14 mouse cellular contexts compared by ENCODE assay signal in the genomic region with DNA sequence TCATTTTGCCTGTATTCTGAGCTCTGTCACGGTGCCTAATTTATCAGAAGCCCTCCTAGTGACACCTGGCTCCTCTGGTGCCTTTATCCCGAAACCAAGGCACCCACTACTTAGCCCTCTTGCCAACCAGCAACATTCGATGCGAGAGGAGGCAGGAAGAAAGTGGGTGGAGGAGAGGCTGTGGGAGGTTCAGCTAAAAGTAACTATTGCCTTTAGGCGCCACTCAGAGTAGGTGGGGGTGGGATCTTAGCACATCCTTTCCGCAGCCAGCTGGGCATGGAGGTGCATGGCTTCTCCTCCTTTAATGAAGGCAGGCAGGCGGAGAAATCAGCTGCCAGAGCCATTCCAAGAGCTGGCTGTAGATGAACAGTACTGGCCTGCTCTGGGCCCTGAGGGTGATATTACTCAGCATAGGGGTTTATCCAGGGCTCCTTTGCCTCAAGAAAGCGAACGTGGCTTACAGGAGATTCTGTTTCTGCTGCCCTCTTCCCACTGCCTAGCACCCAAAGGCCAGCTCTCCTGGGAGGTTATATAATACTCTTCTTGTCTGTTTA. TPM values are rescaled to one million over a fixed set of nuclear protein-coding genes. Genes with fewer than 3 reads are reported as not detected.
DNase-seq lines count a peak whose midpoint lies in the region; ATAC-seq and TF ChIP-seq lines count a peak whose summit lies in the region.
"Had no signal": no experiment of that assay in that cellular context is flagged by ENCODE, and none has a peak within 500 bp of the region (broad histone marks: within the 10 kb centered on the region; RNA-seq: fewer than 3 reads in every experiment).

No protein-coding gene starts in this region.

- H3K9me3 ChIP-seq in embryonic facial prominence, embryonic 10.5 days, result no peaks in the 10 kb centered on the region
- H3K9me3 ChIP-seq in heart, embryonic 10.5 days, result no peaks in the 10 kb centered on the region
- H3K9me3 ChIP-seq: heart, embryonic 13.5 days; limb, embryonic 10.5 days had no signal

- DNase-seq in CD4-positive, CD25-positive, alpha-beta regulatory T cell, adult 2 months (ENCODE audit: low read depth, low spot score), result peak; percentile 1
- no peak for DNase-seq in layer of hippocampus, adult 2 months (ENCODE audit: low spot score in 2 of 2)
- DNase-seq in layer of hippocampus, adult 11-12 months (ENCODE audit: low spot score), result no peak
- DNase-seq in embryonic facial prominence, embryonic 10.5 days (ENCODE audit: low spot score), result peak; percentile 8
- peak; percentile 16 for DNase-seq in retina, embryonic 14.5 days (ENCODE audit: low spot score)
- no peak for DNase-seq in heart, postnatal 25 days (ENCODE audit: low spot score)
- DNase-seq in heart, embryonic 10.5 days (ENCODE audit: low spot score), result no peak
- DNase-seq: gastrocnemius, postnatal 14 days; kidney, adult 18-20 months; lung, postnatal 36 days had no signal

- H3K36me3 ChIP-seq in embryonic facial prominence, embryonic 10.5 days (replicated peaks), result no peaks in the 10 kb centered on the region
- no peaks in the 10 kb centered on the region for H3K36me3 ChIP-seq in heart, embryonic 10.5 days
- H3K36me3 ChIP-seq: heart, embryonic 13.5 days; limb, embryonic 10.5 days had no signal

- no peak for ATAC-seq in CD4-positive, CD25-positive, alpha-beta regulatory T cell, adult 4 months

- peaks cover 47% of the 10 kb centered on the region for H3K27me3 ChIP-seq in embryonic facial prominence, embryonic 10.5 days (replicated peaks; ENCODE audit: low read depth, poor library complexity, severe bottlenecking)
- H3K27me3 ChIP-seq in heart, embryonic 10.5 days (ENCODE audit: insufficient read depth, poor library complexity, severe bottlenecking), result peaks cover 9% of the 10 kb centered on the region; the same call in 1 of the 2 replicates

- peak overlapping the region; percentile 57 for H3K27ac ChIP-seq in layer of hippocampus, adult 2 months
- no peak overlapping the region for H3K27ac ChIP-seq in embryonic facial prominence, embryonic 10.5 days (replicated peaks)
- no peak overlapping the region for H3K27ac ChIP-seq in heart, embryonic 10.5 days
- H3K27ac ChIP-seq: limb, embryonic 10.5 days had no signal

- TF ChIP-seq CTCF in layer of hippocampus, adult 2 months (conservative IDR thresholded peaks at IDR 0.05), result no peak

- H3K4me3 ChIP-seq in layer of hippocampus, adult 2 months, result no peak overlapping the region
- no peak overlapping the region for H3K4me3 ChIP-seq in embryonic facial prominence, embryonic 10.5 days
- no peak overlapping the region for H3K4me3 ChIP-seq in heart, embryonic 10.5 days
- H3K4me3 ChIP-seq: heart, embryonic 13.5 days; limb, embryonic 10.5 days; myocyte had no signal

- WGBS in embryonic facial prominence, embryonic 10.5 days, result 30% methylated on average over 9 of the region's 9 CpGs
- 41% methylated on average over 9 of the region's 9 CpGs for WGBS in heart, embryonic 10.5 days

- 0 out of 2 replicates have a peak, but pooled peaks cover 6% of the 10 kb centered on the region for H3K4me1 ChIP-seq in embryonic facial prominence, embryonic 10.5 days
- H3K4me1 ChIP-seq in heart, embryonic 10.5 days, result no peaks in the 10 kb centered on the region
- H3K4me1 ChIP-seq: heart, embryonic 13.5 days; limb, embryonic 10.5 days had no signal

- intact Hi-C loops in heart, postnatal 25 days (cut with DNase I), result no loop called here

RNA-seq across cellular contexts. Expression of a gene that starts 39.7 kb away (rescaled TPM):
- under 1 TPM; 0.48 to 0.82 TPM for polyA plus RNA-seq in CD4-positive, CD25-positive, alpha-beta regulatory T cell, adult 4 months (2017; shearing (Covaris generic))
- 100 to 1,000 TPM; 279 to 295 TPM for total RNA-seq in layer of hippocampus, adult 2 months (2021)
- polyA plus RNA-seq in embryonic facial prominence, embryonic 10.5 days (2016; fragmentation: Nextera tagmentation; extraction: Ambion mirVana), result 11.9 and 14.3 TPM in 2 replicates
- 10 to 100 TPM; 15.9 to 16.5 TPM for total RNA-seq in heart, postnatal 25 days (2021)
- polyA plus RNA-seq in heart, embryonic 10.5 days (2016; fragmentation: Nextera tagmentation; extraction: Ambion mirVana), result 7.4 and 11.0 TPM in 2 replicates

Comparison
In these comparisons a context has a peak if more than half of its experiments do, and no peak if none do; other contexts are left out.
1. DNase-seq: peak in CD4-positive, CD25-positive, alpha-beta regulatory T cell, adult 2 months (single experiment), embryonic facial prominence, embryonic 10.5 days (single experiment) and retina, embryonic 14.5 days (single experiment); none in layer of hippocampus, adult 2 months (0 of 2), layer of hippocampus, adult 11-12 months (single experiment), heart, postnatal 25 days (single experiment) and heart, embryonic 10.5 days (single experiment).